8 mouse cellular contexts compared by ENCODE assay signal in the genomic region with DNA sequence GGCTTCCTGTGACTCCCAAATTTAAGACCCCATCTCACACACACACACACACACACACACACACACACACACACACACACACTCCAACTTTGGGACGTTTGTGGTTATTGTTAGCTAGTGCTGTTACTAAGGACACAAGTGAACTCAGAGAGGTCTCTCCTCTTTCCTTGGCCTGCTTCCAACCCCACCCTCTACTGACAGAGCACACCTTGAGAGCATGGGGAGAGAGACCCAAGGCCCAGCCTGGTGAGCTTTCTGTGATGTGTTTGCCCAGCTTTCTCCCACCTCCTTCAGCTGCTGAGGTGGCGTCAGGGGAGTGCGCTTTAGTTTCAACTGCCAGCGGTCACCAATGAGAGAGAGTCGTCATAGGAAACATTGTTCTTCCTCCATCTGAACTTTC. TPM values are rescaled to one million over a fixed set of nuclear protein-coding genes. Genes with fewer than 3 reads are reported as not detected.
DNase-seq lines count a peak whose midpoint lies in the region; ATAC-seq and TF ChIP-seq lines count a peak whose summit lies in the region.

No protein-coding gene starts in this region.

- 68% methylated on average over 5 of the region's 5 CpGs for WGBS in heart, adult 2 months
- WGBS in midbrain, embryonic 11.5 days, result 53% methylated on average over 5 of the region's 5 CpGs
- WGBS in midbrain, postnatal 0 days, result 61% methylated on average over 5 of the region's 5 CpGs
- WGBS in lung, embryonic 14.5 days, result 53% methylated on average over 5 of the region's 5 CpGs
- WGBS in stomach, embryonic 16.5 days, result 45% methylated on average over 5 of the region's 5 CpGs

- no peaks in the 10 kb centered on the region for H3K27me3 ChIP-seq in heart, adult 2 months (ENCODE audit: control insufficient read depth, insufficient read depth, low read length)
- H3K27me3 ChIP-seq in midbrain, embryonic 11.5 days (ENCODE audit: control insufficient read depth, insufficient read depth, low read length), result peaks cover 46% of the 10 kb centered on the region
- peaks cover 54% of the 10 kb centered on the region for H3K27me3 ChIP-seq in midbrain, postnatal 0 days (ENCODE audit: insufficient read depth, low read length)
- H3K27me3 ChIP-seq in lung, embryonic 14.5 days (ENCODE audit: insufficient read depth, low read length), result peaks cover 29% of the 10 kb centered on the region; the same call in 1 of the 2 replicates
- no peaks in the 10 kb centered on the region for H3K27me3 ChIP-seq in stomach, embryonic 16.5 days (ENCODE audit: control insufficient read depth, insufficient read depth, low read length)

- peak overlapping the region; percentile 91 for H3K27ac ChIP-seq in heart, adult 2 months
- no peak overlapping the region for H3K27ac ChIP-seq in midbrain, embryonic 11.5 days (ENCODE audit: low read depth, low read length)
- H3K27ac ChIP-seq in midbrain, postnatal 0 days (ENCODE audit: low read depth, low read length), result no peak overlapping the region
- H3K27ac ChIP-seq in lung, embryonic 14.5 days (ENCODE audit: low read depth), result peak overlapping the region; percentile 94; the same call in 1 of the 2 replicates
- no peak overlapping the region; the same call in 1 of the 2 replicates for H3K27ac ChIP-seq in stomach, embryonic 16.5 days (ENCODE audit: low read length)

- no peak for ATAC-seq in midbrain, embryonic 11.5 days (ENCODE audit: low FRiP score)
- no peak for ATAC-seq in midbrain, postnatal 0 days (ENCODE audit: low FRiP score)
- peak; percentile 29; the same call in 1 of the 2 replicates for ATAC-seq in lung, embryonic 14.5 days (ENCODE audit: insufficient read depth)
- no peak for ATAC-seq in stomach, embryonic 16.5 days (ENCODE audit: insufficient read depth, low FRiP score)
- ATAC-seq in inflammation-experienced regulatory T-cells, adult 6 months, result no peak

- H3K79me2 ChIP-seq in heart, adult 2 months (replicated peaks; ENCODE audit: control insufficient read depth, insufficient read depth, low read length), result no peaks in the 10 kb centered on the region; the same call in 1 of the 2 replicates

- peaks cover 19% of the 10 kb centered on the region for H3K4me1 ChIP-seq in heart, adult 2 months (ENCODE audit: control insufficient read depth, insufficient read depth, low read length)
- peaks cover 23% of the 10 kb centered on the region for H3K4me1 ChIP-seq in midbrain, embryonic 11.5 days (ENCODE audit: control insufficient read depth, insufficient read depth, low read length)
- H3K4me1 ChIP-seq in midbrain, postnatal 0 days (ENCODE audit: insufficient read depth, low read length), result peaks cover 22% of the 10 kb centered on the region; the same call in 1 of the 2 replicates
- H3K4me1 ChIP-seq in lung, embryonic 14.5 days (ENCODE audit: insufficient read depth), result peaks cover 13% of the 10 kb centered on the region; the same call in 1 of the 2 replicates
- peaks cover 39% of the 10 kb centered on the region for H3K4me1 ChIP-seq in stomach, embryonic 16.5 days (ENCODE audit: control insufficient read depth, insufficient read depth, low read length)

- TF ChIP-seq CTCF in heart, adult 2 months (IDR thresholded peaks at IDR 0.05), result no peak
- no peak for TF ChIP-seq CTCF in midbrain, postnatal 0 days (IDR thresholded peaks at IDR 0.05)
- TF ChIP-seq CTCF in lung, embryonic 14.5 days (IDR thresholded peaks at IDR 0.05; ENCODE audit: low read depth), result no peak

- TF ChIP-seq EP300 in heart, adult 2 months (IDR thresholded peaks at IDR 0.05; ENCODE audit: insufficient read depth, low read depth, low read length), result no peak

- H3K36me3 ChIP-seq in heart, adult 2 months (ENCODE audit: control insufficient read depth, insufficient read depth, low read length), result peaks cover 3% of the 10 kb centered on the region; the same call in 1 of the 2 replicates
- no peaks in the 10 kb centered on the region for H3K36me3 ChIP-seq in midbrain, embryonic 11.5 days (ENCODE audit: control insufficient read depth, insufficient read depth, low read length)
- H3K36me3 ChIP-seq in midbrain, postnatal 0 days (ENCODE audit: insufficient read depth, low read length), result no peaks in the 10 kb centered on the region
- H3K36me3 ChIP-seq in lung, embryonic 14.5 days (ENCODE audit: insufficient read depth), result no peaks in the 10 kb centered on the region
- no peaks in the 10 kb centered on the region for H3K36me3 ChIP-seq in stomach, embryonic 16.5 days (ENCODE audit: control insufficient read depth, insufficient read depth, low read length)

- 0 out of 2 replicates have a peak, but pooled peaks have one; percentile 32 for TF ChIP-seq POLR2A in heart, adult 2 months (IDR thresholded peaks at IDR 0.05; ENCODE audit: insufficient read depth, low read depth, low read length)

- no peak overlapping the region for H3K4me2 ChIP-seq in midbrain, embryonic 11.5 days
- H3K4me2 ChIP-seq in midbrain, postnatal 0 days (ENCODE audit: low read depth, low read length, poor library complexity, severe bottlenecking), result no peak overlapping the region
- H3K4me2 ChIP-seq in lung, embryonic 14.5 days, result peak overlapping the region; percentile 96
- peak overlapping the region; percentile 97 for H3K4me2 ChIP-seq in stomach, embryonic 16.5 days (ENCODE audit: low read depth, low read length)

- intact Hi-C loops in heart, adult 2 months (cut with DNase I), result loop anchor here (5.0 kb wide), 1 partner anchor 36 kb away; no protein-coding TSS in a partner anchor

- H3K9ac ChIP-seq in heart, adult 2 months (ENCODE audit: low read depth, low read length), result peak overlapping the region; percentile 91
- H3K9ac ChIP-seq in midbrain, embryonic 11.5 days (ENCODE audit: low read length), result no peak overlapping the region
- H3K9ac ChIP-seq in midbrain, postnatal 0 days (replicated peaks; ENCODE audit: low read length, poor library complexity, severe bottlenecking), result no peak overlapping the region
- H3K9ac ChIP-seq in lung, embryonic 14.5 days, result no peak overlapping the region
- peak overlapping the region; percentile 90 for H3K9ac ChIP-seq in stomach, embryonic 16.5 days (ENCODE audit: low read length)

- no peak for DNase-seq in heart, adult 2 months
- DNase-seq in heart, adult 9 months (ENCODE audit: low spot score in 2 of 2), result no peak
- DNase-seq in midbrain, embryonic 11.5 days (ENCODE audit: low spot score, missing footprints), result peak; percentile 89
- DNase-seq in midbrain, postnatal 0 days (ENCODE audit: low spot score), result no peak
- DNase-seq in lung, embryonic 14.5 days, result peak; percentile 62
- DNase-seq in urinary bladder, adult 18-20 months (ENCODE audit: low spot score in 2 of 2), result no peak

- no peaks in the 10 kb centered on the region for H3K9me3 ChIP-seq in midbrain, embryonic 11.5 days (ENCODE audit: control insufficient read depth, low read length)
- H3K9me3 ChIP-seq in midbrain, postnatal 0 days (ENCODE audit: low read length), result no peaks in the 10 kb centered on the region
- no peaks in the 10 kb centered on the region for H3K9me3 ChIP-seq in lung, embryonic 14.5 days (ENCODE audit: low read depth, low read length)
- no peaks in the 10 kb centered on the region for H3K9me3 ChIP-seq in stomach, embryonic 16.5 days (replicated peaks; ENCODE audit: control insufficient read depth, low read length)

- no peak overlapping the region; the same call in 1 of the 2 replicates for H3K4me3 ChIP-seq in heart, adult 2 months
- H3K4me3 ChIP-seq in midbrain, embryonic 11.5 days (ENCODE audit: low read depth, low read length), result no peak overlapping the region
- H3K4me3 ChIP-seq in midbrain, postnatal 0 days (ENCODE audit: low read depth, low read length), result no peak overlapping the region
- peak overlapping the region; percentile 53 for H3K4me3 ChIP-seq in lung, embryonic 14.5 days (ENCODE audit: low read depth, low read length)
- H3K4me3 ChIP-seq in stomach, embryonic 16.5 days (replicated peaks; ENCODE audit: low read length), result peak overlapping the region; percentile 46

RNA-seq across cellular contexts. Expression of a gene that starts 25.3 kb away (rescaled TPM):
- total RNA-seq in heart, adult 2 months (2021), result 10 to 100 TPM; 45.6 to 47.9 TPM
- 34.5 and 37.5 TPM in 2 replicates for polyA plus RNA-seq in heart, adult 2 months (2012; rRNA removed)
- 32.6 and 42.3 TPM in 2 replicates for polyA plus RNA-seq in midbrain, embryonic 11.5 days (2014; fragmentation: Nextera tagmentation; extraction: Ambion mirVana)
- 161 and 175 TPM in 2 replicates for total RNA-seq in midbrain, postnatal 0 days (2014; rRNA removed)
- 71.5 and 73.3 TPM in 2 replicates for polyA plus RNA-seq in midbrain, postnatal 0 days (2015; fragmentation: Nextera tagmentation; extraction: Ambion mirVana)
- polyA plus RNA-seq in lung, embryonic 14.5 days (2014; fragmentation: Nextera tagmentation; extraction: Ambion mirVana), result 51.7 and 61.4 TPM in 2 replicates
- polyA plus RNA-seq in stomach, embryonic 16.5 days (2015; fragmentation: Nextera tagmentation; extraction: Ambion mirVana), result 29.2 and 31.2 TPM in 2 replicates
- under 1 TPM; 0.46 to 0.69 (median 0.54) TPM for polyA plus RNA-seq in inflammation-experienced regulatory T-cells, adult 6 months (2017; shearing (Covaris generic))

Comparison
In these comparisons a context has a peak if more than half of its experiments do, and no peak if none do; other contexts are left out.
1. DNase-seq: peak in midbrain, embryonic 11.5 days (single experiment) and lung, embryonic 14.5 days (single experiment); none in heart, adult 2 months (0 of 2), heart, adult 9 months (0 of 2), midbrain, postnatal 0 days (single experiment) and urinary bladder, adult 18-20 months (0 of 2).
2. H3K27ac ChIP-seq: peak in heart, adult 2 months (single experiment) and lung, embryonic 14.5 days (single experiment); none in midbrain, embryonic 11.5 days (single experiment), midbrain, postnatal 0 days (single experiment) and stomach, embryonic 16.5 days (single experiment).
3. H3K4me3 ChIP-seq: peak in lung, embryonic 14.5 days (single experiment) and stomach, embryonic 16.5 days (single experiment); none in heart, adult 2 months (single experiment), midbrain, embryonic 11.5 days (single experiment) and midbrain, postnatal 0 days (single experiment).
4. H3K9ac ChIP-seq: peak in heart, adult 2 months (single experiment) and stomach, embryonic 16.5 days (single experiment); none in midbrain, embryonic 11.5 days (single experiment), midbrain, postnatal 0 days (single experiment) and lung, embryonic 14.5 days (single experiment).
5. H3K4me2 ChIP-seq: peak in lung, embryonic 14.5 days (single experiment) and stomach, embryonic 16.5 days (single experiment); none in midbrain, embryonic 11.5 days (single experiment) and midbrain, postnatal 0 days (single experiment).
6. RNA of a gene that starts 25.3 kb away (polyA plus RNA-seq): 71.5 to 73.3 TPM in midbrain, postnatal 0 days, 51.7 to 61.4 TPM in lung, embryonic 14.5 days, 32.6 to 42.3 TPM in midbrain, embryonic 11.5 days, 34.5 to 37.5 TPM in heart, adult 2 months and 29.2 to 31.2 TPM in stomach, embryonic 16.5 days; 0.46 to 0.69 TPM in inflammation-experienced regulatory T-cells, adult 6 months; every median in the first group is over 10 times any median in the second.